ENCODE assay signal across 12 mouse cellular contexts in the genomic region with DNA sequence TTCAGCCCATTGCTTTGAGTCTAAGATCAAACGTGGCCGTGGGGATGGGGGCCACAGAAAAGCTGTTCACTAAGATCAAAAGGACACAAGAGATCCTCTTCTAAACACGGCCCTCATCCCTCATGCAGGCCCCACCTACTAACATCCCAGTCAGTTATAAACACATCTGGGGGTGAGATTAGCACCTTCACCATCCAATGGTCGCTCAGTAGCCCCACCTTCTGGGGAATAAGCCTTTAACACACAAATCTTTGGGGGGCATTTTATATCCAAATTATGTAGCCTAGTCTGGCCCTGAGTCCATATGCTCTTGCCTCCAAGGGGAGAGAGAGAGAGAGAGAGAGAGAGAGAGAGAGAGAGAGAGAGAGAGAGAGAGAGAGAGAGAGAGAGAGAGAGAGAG. TPM values are rescaled to one million over a fixed set of nuclear protein-coding genes. Genes with fewer than 3 reads are reported as not detected.
"Had no signal": no experiment of that assay in that cellular context is flagged by ENCODE, and none has a peak within 500 bp of the region (broad histone marks: within the 10 kb centered on the region; RNA-seq: fewer than 3 reads in every experiment).

No protein-coding gene starts in this region.

- H3K4me2 ChIP-seq: intestine, embryonic 15.5 days; liver, embryonic 12.5 days; lung, embryonic 14.5 days; midbrain, embryonic 12.5 days had no signal

- ATAC-seq: intestine, embryonic 15.5 days; liver, embryonic 12.5 days had no signal

- H3K4me3 ChIP-seq: intestine, embryonic 15.5 days; limb, embryonic 10.5 days; liver, embryonic 12.5 days; midbrain, embryonic 12.5 days had no signal

- H3K9me3 ChIP-seq: intestine, embryonic 15.5 days; limb, embryonic 10.5 days; liver, embryonic 12.5 days; midbrain, embryonic 12.5 days had no signal

- H3K4me1 ChIP-seq: intestine, embryonic 15.5 days; limb, embryonic 10.5 days; liver, embryonic 12.5 days had no signal

- H3K27ac ChIP-seq: intestine, embryonic 15.5 days; limb, embryonic 10.5 days; liver, embryonic 12.5 days; macrophage; midbrain, embryonic 12.5 days had no signal

- H3K27me3 ChIP-seq: intestine, embryonic 15.5 days; liver, embryonic 12.5 days; midbrain, embryonic 12.5 days had no signal

- H3K9ac ChIP-seq: intestine, embryonic 15.5 days; liver, embryonic 12.5 days; lung, embryonic 14.5 days; midbrain, embryonic 12.5 days had no signal

- DNase-seq: kidney, adult 18-20 months; kidney, postnatal 14 days; layer of hippocampus, adult 9-11 months; lung, embryonic 14.5 days; lung, postnatal 10 days; right cerebral cortex, postnatal 25 days had no signal

- H3K36me3 ChIP-seq: intestine, embryonic 15.5 days; limb, embryonic 10.5 days; liver, embryonic 12.5 days; midbrain, embryonic 12.5 days had no signal

RNA-seq across cellular contexts. Expression of a gene that starts 40.2 kb away (rescaled TPM):
- total RNA-seq: megakaryocyte-erythroid progenitor cell, adult 5-6 weeks had no signal
- polyA plus RNA-seq: macrophage had no signal
